Mouse (Mus musculus): ENCODE results near the gene Grk2. TPM values are rescaled to one million over a fixed set of nuclear protein-coding genes. Genes with fewer than 3 reads are reported as not detected.
A peak's percentile ranks its signal among the peaks of the same experiment; 100 is the strongest.
"Not testable (repeated sequence)": the region's sequence is repeated elsewhere in the genome, so short reads cannot be mapped to it uniquely, and the experiment has no call there.

The Grk2 gene
- total and polyA plus RNA-seq, 3 experiments, result 118 to 203 (median 193) TPM

DNA sequence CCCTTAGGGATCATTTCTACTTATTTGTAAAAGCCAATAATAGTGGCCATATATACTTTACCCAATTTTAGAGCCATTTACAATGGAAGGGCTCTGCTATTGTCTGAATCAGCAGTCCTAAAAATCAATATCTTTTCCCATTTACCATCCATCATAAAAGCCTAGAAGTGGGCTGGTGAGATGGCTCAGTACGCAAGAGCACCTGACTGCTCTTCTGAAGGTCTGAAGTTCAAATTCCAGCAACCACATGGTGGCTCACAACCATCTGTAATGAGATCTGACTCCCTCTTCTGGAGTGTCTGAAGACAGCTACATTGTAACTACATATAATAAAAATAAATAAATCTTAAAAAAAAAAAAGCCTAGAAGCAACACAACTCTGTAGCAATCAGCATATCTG is 57.3 kb downstream of the Grk2 start:
- H3K4me3 ChIP-seq (replicated peaks in 1 of 3; ENCODE audit: low read depth in 2 of 3, low read length in 2 of 3, poor library complexity in 1 of 3); H3K4me2 ChIP-seq (ENCODE audit: insufficient read depth, low read depth, poor library complexity, severe bottlenecking); DNase-seq (ENCODE audit: extremely low read depth); dilution Hi-C loops (cut with MboI; ENCODE audit: extremely low pct_ligation_motif_present, extremely low pct_unique_long_range_greater_than_20kb, low sequenced_read_pairs); H3K36me3 ChIP-seq (replicated peaks in 1 of 2; ENCODE audit: control insufficient read depth in 1 of 2, insufficient read depth in 1 of 2, low read length in 1 of 2); in situ Hi-C loops (cut with MboI; ENCODE audit: low pct_ligation_motif_present, low pct_unique_long_range_greater_than_20kb, low sequenced_read_pairs); H3K79me2 ChIP-seq (replicated peaks; ENCODE audit: control insufficient read depth, extremely low read depth, insufficient read depth, poor library complexity, severe bottlenecking); H3K9me3 ChIP-seq (replicated peaks; ENCODE audit: low read length); H3K27me3 ChIP-seq (replicated peaks); H3K9ac ChIP-seq (ENCODE audit: insufficient read depth, low read depth); H3K27ac ChIP-seq (ENCODE audit: insufficient read depth, low read depth); H3K4me1 ChIP-seq (ENCODE audit: control insufficient read depth in 1 of 2, insufficient read depth in 2 of 2): not testable (repeated sequence)
- TF ChIP-seq CTCF (conservative IDR thresholded peaks at IDR 0.05 in 1 of 2, IDR thresholded peaks at IDR 0.05 in 1 of 2; ENCODE audit: low read depth in 2 of 2, low read length in 2 of 2), result peak in 1 of 2 experiments; percentile 37; a peak in 2 of 4 replicates

DNA sequence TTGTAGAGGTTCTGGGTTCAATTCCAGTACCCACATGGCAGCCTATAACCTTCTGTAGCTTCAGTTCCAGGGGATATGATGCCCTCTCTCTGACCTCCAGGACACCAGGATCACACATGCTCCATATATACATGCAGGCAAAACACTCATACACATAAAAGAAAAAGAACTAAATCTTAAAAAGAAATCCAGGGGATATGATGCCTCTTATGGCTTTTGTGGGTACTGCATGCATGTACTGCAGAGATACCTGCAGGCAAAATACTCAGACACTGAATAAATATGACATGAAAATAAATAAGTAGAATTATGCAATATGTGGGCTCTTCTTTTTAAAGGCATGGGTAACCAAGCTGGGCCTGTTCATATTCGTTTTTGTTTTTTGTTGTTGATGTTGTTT is 59.0 kb downstream of the Grk2 start:
- no peak overlapping the region for H3K4me2 ChIP-seq (ENCODE audit: insufficient read depth, low read depth, poor library complexity, severe bottlenecking)
- H3K79me2 ChIP-seq (replicated peaks; ENCODE audit: control insufficient read depth, extremely low read depth, insufficient read depth, poor library complexity, severe bottlenecking), result no peaks in the 10 kb centered on the region
- no peak overlapping the region for H3K9ac ChIP-seq (ENCODE audit: insufficient read depth, low read depth)
- DNase-seq (ENCODE audit: extremely low read depth), result no peak
- TF ChIP-seq MXI1 (IDR thresholded peaks at IDR 0.05; ENCODE audit: low read depth, low read length) (no peak), ETS1 (conservative IDR thresholded peaks at IDR 0.05; ENCODE audit: low read depth, low read length) (no peak), CTCF (conservative IDR thresholded peaks at IDR 0.05 in 1 of 2, IDR thresholded peaks at IDR 0.05 in 1 of 2; ENCODE audit: low read depth in 2 of 2, low read length in 2 of 2) (peak in 1 of 2 experiments; percentile 51; a peak in 2 of 4 replicates), RCOR1 (conservative IDR thresholded peaks at IDR 0.05; ENCODE audit: low read depth, low read length) (no peak), RAD21 (IDR thresholded peaks at IDR 0.05; ENCODE audit: low read depth, low read length) (peak; percentile 30), NELFE (IDR thresholded peaks at IDR 0.05; ENCODE audit: low read depth, low read length) (no peak), SMC3 (IDR thresholded peaks at IDR 0.05; ENCODE audit: low read depth, low read length) (0 out of 2 replicates have a peak, but pooled peaks have one; percentile 24)
- dilution Hi-C loops (cut with MboI; ENCODE audit: extremely low pct_ligation_motif_present, extremely low pct_unique_long_range_greater_than_20kb, low sequenced_read_pairs), result no loop called here
- peaks cover 0 to 5% of the 10 kb centered on the region in 2 experiments; a peak in 2 of 4 replicates for H3K4me1 ChIP-seq (ENCODE audit: control insufficient read depth in 1 of 2, insufficient read depth in 2 of 2)
- no peaks in the 10 kb centered on the region for H3K36me3 ChIP-seq (replicated peaks in 1 of 2; ENCODE audit: control insufficient read depth in 1 of 2, insufficient read depth in 1 of 2, low read length in 1 of 2)
- H3K9me3 ChIP-seq (replicated peaks; ENCODE audit: low read length), result no peaks in the 10 kb centered on the region
- H3K27me3 ChIP-seq (replicated peaks), result no peaks in the 10 kb centered on the region
- in situ Hi-C loops (cut with MboI; ENCODE audit: low pct_ligation_motif_present, low pct_unique_long_range_greater_than_20kb, low sequenced_read_pairs), result no loop called here
- no peak overlapping the region for H3K4me3 ChIP-seq (replicated peaks in 1 of 3; ENCODE audit: low read depth in 2 of 3, low read length in 2 of 3, poor library complexity in 1 of 3)
- H3K27ac ChIP-seq (ENCODE audit: insufficient read depth, low read depth), result no peak overlapping the region

DNA sequence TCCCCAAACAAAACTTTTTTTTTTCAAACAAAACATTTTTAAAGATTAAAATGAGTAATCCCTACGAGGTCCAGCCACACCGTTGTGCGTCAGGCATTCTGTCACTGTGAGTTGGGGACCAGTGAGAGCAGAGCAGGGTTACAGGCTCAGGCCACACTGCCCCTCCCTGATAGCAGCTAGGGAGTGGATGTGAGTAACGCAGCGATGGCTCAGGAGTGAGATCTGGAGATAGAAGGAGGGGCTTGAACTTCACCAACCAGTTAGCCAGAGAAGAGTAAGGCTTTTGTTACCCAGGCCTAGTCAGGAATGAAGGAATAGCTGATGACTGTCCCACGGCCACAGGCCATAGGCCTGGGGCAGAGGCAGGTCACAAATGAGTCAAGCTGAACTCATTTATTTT is 61.2 kb downstream of the Grk2 start:
- Histone ChIP-seq H3K36me3 (replicated peaks in 1 of 2; ENCODE audit: control insufficient read depth in 1 of 2, insufficient read depth in 1 of 2, low read length in 1 of 2) (no peaks in the 10 kb centered on the region), H3K4me3 (replicated peaks in 1 of 3; ENCODE audit: low read depth in 2 of 3, low read length in 2 of 3, poor library complexity in 1 of 3) (no peak overlapping the region), H3K27me3 (replicated peaks) (peaks cover 2% of the 10 kb centered on the region), H3K4me1 (ENCODE audit: control insufficient read depth in 1 of 2, insufficient read depth in 2 of 2) (peaks cover 0 to 5% of the 10 kb centered on the region in 2 experiments; a peak in 2 of 4 replicates), H3K4me2 (ENCODE audit: insufficient read depth, low read depth, poor library complexity, severe bottlenecking) (no peak overlapping the region), H3K9me3 (replicated peaks; ENCODE audit: low read length) (no peaks in the 10 kb centered on the region), H3K9ac (ENCODE audit: insufficient read depth, low read depth) (no peak overlapping the region), H3K27ac (ENCODE audit: insufficient read depth, low read depth) (no peak overlapping the region), H3K79me2 (replicated peaks; ENCODE audit: control insufficient read depth, extremely low read depth, insufficient read depth, poor library complexity, severe bottlenecking) (no peaks in the 10 kb centered on the region)
- no peak for DNase-seq (ENCODE audit: extremely low read depth)
- TF ChIP-seq CHD1 (IDR thresholded peaks at IDR 0.05; ENCODE audit: low read depth, low read length) (no peak), ZMIZ1 (IDR thresholded peaks at IDR 0.05; ENCODE audit: low read depth, low read length) (no peak), KAT2A (IDR thresholded peaks at IDR 0.05; ENCODE audit: insufficient replicate concordance, low read length) (no peak), MAZ (IDR thresholded peaks at IDR 0.05; ENCODE audit: low read depth, low read length) (no peak), USF2 (conservative IDR thresholded peaks at IDR 0.05; ENCODE audit: low read depth, low read length) (no peak), ETS1 (conservative IDR thresholded peaks at IDR 0.05; ENCODE audit: low read depth, low read length) (no peak), UBTF (IDR thresholded peaks at IDR 0.05; ENCODE audit: low read depth, low read length) (no peak), JUND (conservative IDR thresholded peaks at IDR 0.05; ENCODE audit: low read depth, low read length) (no peak)
- dilution Hi-C loops (cut with MboI; ENCODE audit: extremely low pct_ligation_motif_present, extremely low pct_unique_long_range_greater_than_20kb, low sequenced_read_pairs), result no loop called here
- in situ Hi-C loops (cut with MboI; ENCODE audit: low pct_ligation_motif_present, low pct_unique_long_range_greater_than_20kb, low sequenced_read_pairs), result no loop called here

Measured in CH12.LX (cell line).